Mouse (Mus musculus): ENCODE results near the gene Tmem234. TPM values are rescaled to one million over a fixed set of nuclear protein-coding genes. Genes with fewer than 3 reads are reported as not detected.

The Tmem234 gene
- polyA plus RNA-seq, 2 experiments = 84.2 to 108 TPM

GRCm38 (mm10) chr4:129578466-129578865 lies 22.0 kb upstream of the Tmem234 start, which contains the start of gene Fam167b:
Fam167b (minus strand) TSS chr4:129578549.
- Histone ChIP-seq H3K27ac (no peak within 1 kb of the TSS), H3K9me3 (ENCODE audit: control insufficient read depth, low read length) (no peaks in the 10 kb centered on the region), H3K9ac (replicated peaks) (no peak within 1 kb of the TSS), H3K4me3 (ENCODE audit: insufficient read depth in 1 of 2, low read depth in 2 of 2, low read length in 2 of 2) (peak within 1 kb of the TSS in 1 of 2 experiments; percentile 5; a peak in 1 of 4 replicates), H3K4me1 (replicated peaks; ENCODE audit: control insufficient read depth in 2 of 2, insufficient read depth in 2 of 2, low read length in 1 of 2) (peaks cover 0 to 4% of the 10 kb centered on the region in 2 experiments; a peak in 2 of 4 replicates), H3K36me3 (replicated peaks; ENCODE audit: control insufficient read depth, insufficient read depth, low read depth) (no peaks in the 10 kb centered on the region), H3K27me3 (ENCODE audit: control insufficient read depth, insufficient read depth, low read length) (no peaks in the 10 kb centered on the region), H3K4me2 (ENCODE audit: low read depth) (no peak within 1 kb of the TSS)
- TF ChIP-seq CTCF (IDR thresholded peaks at IDR 0.05; ENCODE audit: low read depth) = no peak
- no peak for TF ChIP-seq EP300 (IDR thresholded peaks at IDR 0.05; ENCODE audit: low read depth)
- WGBS (ENCODE audit: insufficient replicate concordance) = 49% methylated on average over 5 of the region's 5 CpGs
- no peak for DNase-seq (ENCODE audit: low read depth in 3 of 3, low spot score in 3 of 3)
- ATAC-seq (ENCODE audit: insufficient read depth) = 0 out of 2 replicates have a peak, but pooled peaks have one; percentile 27

- H3K27ac ChIP-seq = no peak overlapping the region
- DNase-seq (ENCODE audit: low read depth in 3 of 3, low spot score in 3 of 3) (no peak), ATAC-seq (ENCODE audit: insufficient read depth) (no peak)
- no peaks in the 10 kb centered on the region for H3K27me3 ChIP-seq (ENCODE audit: control insufficient read depth, insufficient read depth, low read length)
- WGBS (ENCODE audit: insufficient replicate concordance) = 54% methylated on average over 7 of the region's 7 CpGs
- H3K9ac ChIP-seq (replicated peaks) = no peak overlapping the region
- no peak overlapping the region for H3K4me3 ChIP-seq (ENCODE audit: insufficient read depth in 1 of 2, low read depth in 2 of 2, low read length in 2 of 2)
- H3K9me3 ChIP-seq (ENCODE audit: control insufficient read depth, low read length) = no peaks in the 10 kb centered on the region
- no peaks in the 10 kb centered on the region for H3K36me3 ChIP-seq (replicated peaks; ENCODE audit: control insufficient read depth, insufficient read depth, low read depth)
- no peak overlapping the region for H3K4me2 ChIP-seq (ENCODE audit: low read depth)
- H3K4me1 ChIP-seq (replicated peaks; ENCODE audit: control insufficient read depth in 2 of 2, insufficient read depth in 2 of 2, low read length in 1 of 2) = peaks cover 0 to 9% of the 10 kb centered on the region in 2 experiments; a peak in 3 of 4 replicates
- TF ChIP-seq EP300 (IDR thresholded peaks at IDR 0.05; ENCODE audit: low read depth) = no peak
- no peak for TF ChIP-seq CTCF (IDR thresholded peaks at IDR 0.05; ENCODE audit: low read depth)
Measured at GRCm38 (mm10) chr4:129580347-129580746, 20.1 kb upstream of the Tmem234 start.

DNA sequence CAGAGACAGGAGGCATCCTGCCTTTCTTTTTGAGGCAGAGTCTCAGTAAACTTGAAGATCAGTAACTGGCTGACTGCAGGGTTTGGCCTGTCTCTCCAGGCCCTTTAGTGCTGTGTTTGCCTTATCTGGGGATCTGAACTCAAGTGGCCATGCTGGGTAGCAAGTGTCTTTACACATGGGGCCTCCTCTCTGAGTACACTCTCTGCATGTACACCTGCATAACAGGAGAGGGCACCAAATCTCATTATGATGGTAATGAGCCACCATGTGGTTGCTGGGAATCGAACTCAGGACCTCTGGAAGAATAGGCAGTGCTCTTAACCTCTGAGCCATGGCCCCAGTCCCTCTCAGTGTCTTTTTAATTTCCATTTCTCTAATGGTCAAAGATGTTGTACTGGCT lies 18.2 kb upstream of the Tmem234 start:
- Histone ChIP-seq H3K36me3 (replicated peaks; ENCODE audit: control insufficient read depth, insufficient read depth, low read depth) (no peaks in the 10 kb centered on the region), H3K9me3 (ENCODE audit: control insufficient read depth, low read length) (no peaks in the 10 kb centered on the region), H3K4me1 (replicated peaks; ENCODE audit: control insufficient read depth in 2 of 2, insufficient read depth in 2 of 2, low read length in 1 of 2) (peaks cover 5 to 15% of the 10 kb centered on the region in 2 experiments; a peak in 3 of 4 replicates), H3K27ac (no peak overlapping the region), H3K4me2 (ENCODE audit: low read depth) (no peak overlapping the region), H3K4me3 (ENCODE audit: insufficient read depth in 1 of 2, low read depth in 2 of 2, low read length in 2 of 2) (no peak overlapping the region), H3K27me3 (ENCODE audit: control insufficient read depth, insufficient read depth, low read length) (no peaks in the 10 kb centered on the region), H3K9ac (replicated peaks) (no peak overlapping the region)
- no peak for ATAC-seq (ENCODE audit: insufficient read depth)
- no peak for DNase-seq (ENCODE audit: low read depth in 3 of 3, low spot score in 3 of 3)
- 63% methylated on average over 1 of the region's 1 CpGs for WGBS (ENCODE audit: insufficient replicate concordance)
- no peak for TF ChIP-seq EP300 (IDR thresholded peaks at IDR 0.05; ENCODE audit: low read depth)
- TF ChIP-seq CTCF (IDR thresholded peaks at IDR 0.05; ENCODE audit: low read depth) = peak; percentile 29; the same call in 1 of the 2 replicates

- Histone ChIP-seq H3K4me3 (ENCODE audit: insufficient read depth in 1 of 2, low read depth in 2 of 2, low read length in 2 of 2) (peak overlapping the region in 1 of 2 experiments; percentile 57; a peak in 3 of 4 replicates), H3K4me1 (replicated peaks; ENCODE audit: control insufficient read depth in 2 of 2, insufficient read depth in 2 of 2, low read length in 1 of 2) (peaks cover 14 to 32% of the 10 kb centered on the region in 2 experiments), H3K27me3 (ENCODE audit: control insufficient read depth, insufficient read depth, low read length) (no peaks in the 10 kb centered on the region), H3K9me3 (ENCODE audit: control insufficient read depth, low read length) (no peaks in the 10 kb centered on the region), H3K27ac (peak overlapping the region; percentile 73), H3K36me3 (replicated peaks; ENCODE audit: control insufficient read depth, insufficient read depth, low read depth) (no peaks in the 10 kb centered on the region), H3K4me2 (ENCODE audit: low read depth) (peak overlapping the region; percentile 79), H3K9ac (replicated peaks) (peak overlapping the region; percentile 69)
- ATAC-seq (ENCODE audit: insufficient read depth) (no peak), DNase-seq (ENCODE audit: low read depth in 3 of 3, low spot score in 3 of 3) (no peak)
- WGBS (ENCODE audit: insufficient replicate concordance) = 60% methylated on average over 1 of the region's 1 CpGs
- TF ChIP-seq CTCF (IDR thresholded peaks at IDR 0.05; ENCODE audit: low read depth) (no peak), EP300 (IDR thresholded peaks at IDR 0.05; ENCODE audit: low read depth) (no peak)
Measured at GRCm38 (mm10) chr4:129584370-129584769, 16.1 kb upstream of the Tmem234 start.

DNA sequence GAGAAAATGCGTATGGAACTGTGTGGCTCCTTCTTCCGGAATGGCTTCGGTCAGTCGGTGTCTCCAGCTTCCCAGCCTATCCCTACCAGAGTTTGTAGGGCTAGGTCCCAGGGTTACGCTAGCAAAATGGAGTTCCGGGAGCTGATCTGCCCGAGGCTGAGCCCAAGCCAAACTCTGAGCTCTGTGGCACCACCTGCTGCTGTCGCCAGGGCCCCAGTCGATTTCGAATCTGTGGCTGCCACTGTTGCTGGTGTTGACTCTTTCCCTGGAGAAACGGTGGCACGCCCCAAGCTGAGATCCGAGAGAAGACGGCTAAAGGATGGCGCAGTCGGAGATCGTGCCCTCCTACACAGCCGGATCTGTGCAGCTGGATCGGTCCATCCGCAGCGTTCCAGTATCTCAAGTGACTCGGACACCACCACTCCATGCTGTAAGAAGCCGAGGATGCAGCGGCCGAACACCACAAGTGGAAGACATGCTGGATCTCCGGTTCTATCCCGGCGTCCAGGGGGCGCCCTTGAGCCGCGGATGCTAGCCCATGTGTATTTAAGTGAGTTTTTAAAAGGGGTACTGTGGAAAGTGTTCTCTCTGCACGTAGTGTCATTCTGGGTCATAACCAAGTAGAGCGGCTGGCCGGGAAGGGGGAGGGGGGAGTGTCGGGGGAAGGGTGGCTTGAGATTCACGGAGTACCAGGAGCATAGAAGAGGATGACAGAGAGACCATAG lies 15.4 kb upstream of the Tmem234 start:
- Histone ChIP-seq H3K9me3 (ENCODE audit: control insufficient read depth, low read length) (no peaks in the 10 kb centered on the region), H3K4me2 (ENCODE audit: low read depth) (peak overlapping the region; percentile 79), H3K27me3 (ENCODE audit: control insufficient read depth, insufficient read depth, low read length) (no peaks in the 10 kb centered on the region), H3K9ac (replicated peaks) (peak overlapping the region; percentile 69), H3K36me3 (replicated peaks; ENCODE audit: control insufficient read depth, insufficient read depth, low read depth) (no peaks in the 10 kb centered on the region), H3K4me3 (ENCODE audit: insufficient read depth in 1 of 2, low read depth in 2 of 2, low read length in 2 of 2) (peak overlapping the region; percentile 57 to 62), H3K4me1 (replicated peaks; ENCODE audit: control insufficient read depth in 2 of 2, insufficient read depth in 2 of 2, low read length in 1 of 2) (peaks cover 15 to 38% of the 10 kb centered on the region in 2 experiments), H3K27ac (peak overlapping the region; percentile 73)
- TF ChIP-seq EP300 (IDR thresholded peaks at IDR 0.05; ENCODE audit: low read depth) (no peak), CTCF (IDR thresholded peaks at IDR 0.05; ENCODE audit: low read depth) (peak; percentile 89)
- peak; percentile 76 for ATAC-seq (ENCODE audit: insufficient read depth)
- 2% methylated on average over 36 of the region's 36 CpGs for WGBS (ENCODE audit: insufficient replicate concordance)
- peak; percentile 67 to 81 (median 67) for DNase-seq (ENCODE audit: low read depth in 3 of 3, low spot score in 3 of 3)

Data from liver, embryonic 14.5 days (tissue).